ENCODE assay signal across 8 mouse cellular contexts in the genomic region with DNA sequence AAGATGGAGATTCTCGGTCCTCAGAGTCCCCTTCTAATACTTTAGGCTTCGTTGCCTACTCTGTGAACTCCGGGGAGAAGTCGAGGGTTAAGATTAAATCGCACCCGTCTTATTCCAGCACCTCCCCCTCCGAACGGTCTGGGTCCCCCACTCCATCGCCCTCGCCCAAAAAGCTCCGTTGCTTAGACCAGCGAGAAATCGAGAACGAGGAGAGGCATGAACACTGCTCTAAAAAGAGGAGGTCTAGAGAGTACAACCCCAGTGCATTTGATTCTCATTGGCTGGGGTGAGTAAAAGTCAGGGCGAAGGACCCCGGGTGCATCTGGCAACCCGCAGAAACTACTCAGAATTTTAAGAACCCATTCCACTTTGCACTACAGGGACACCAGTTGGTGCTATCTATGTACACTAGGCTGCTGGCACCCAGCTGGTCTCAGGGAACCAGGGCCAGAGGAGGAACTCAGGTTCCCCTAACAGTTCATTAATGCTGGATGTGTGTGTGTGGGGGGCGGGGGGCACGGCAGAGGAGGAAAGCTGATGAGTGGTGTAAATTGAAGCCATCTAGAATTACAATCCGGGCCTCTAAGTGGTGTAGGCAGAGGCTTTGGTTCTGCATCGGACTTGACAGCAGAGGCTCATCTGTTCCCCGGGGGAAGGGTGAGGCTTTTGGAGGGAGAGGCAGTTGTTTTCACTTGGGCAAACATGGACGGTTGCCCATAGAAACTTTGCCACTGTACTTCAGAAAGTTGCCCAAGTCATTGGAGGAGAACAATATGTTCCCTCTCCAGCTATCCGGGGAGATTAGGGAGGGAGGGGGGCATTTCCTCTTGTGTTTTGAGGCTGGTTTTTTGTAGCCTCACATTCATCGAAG. TPM values are rescaled to one million over a fixed set of nuclear protein-coding genes. Genes with fewer than 3 reads are reported as not detected.
DNase-seq lines count a peak whose midpoint lies in the region; ATAC-seq and TF ChIP-seq lines count a peak whose summit lies in the region.

No protein-coding gene starts in this region.

- H3K9me3 ChIP-seq in forebrain, embryonic 15.5 days, result no peaks in the 10 kb centered on the region
- no peaks in the 10 kb centered on the region for H3K9me3 ChIP-seq in hindbrain, embryonic 10.5 days
- no peaks in the 10 kb centered on the region for H3K9me3 ChIP-seq in midbrain, embryonic 16.5 days (replicated peaks; ENCODE audit: control insufficient read depth, low read length, poor library complexity, severe bottlenecking)

- under 1% methylated on average over 25 of the region's 25 CpGs for WGBS in forebrain, embryonic 15.5 days
- 3% methylated on average over 25 of the region's 25 CpGs for WGBS in hindbrain, embryonic 10.5 days
- 2% methylated on average over 25 of the region's 25 CpGs for WGBS in liver, adult 2 months
- 1% methylated on average over 25 of the region's 25 CpGs for WGBS in midbrain, embryonic 16.5 days

- H3K9ac ChIP-seq in forebrain, embryonic 15.5 days (replicated peaks), result peak overlapping the region; percentile 95
- H3K9ac ChIP-seq in liver, adult 2 months (ENCODE audit: low read depth, low read length), result peak overlapping the region; percentile 96
- peak overlapping the region; percentile 95 for H3K9ac ChIP-seq in midbrain, embryonic 16.5 days (ENCODE audit: low read depth, low read length)

- H3K79me2 ChIP-seq in liver, adult 2 months (ENCODE audit: control insufficient read depth, insufficient read depth, low read length), result peaks cover 16% of the 10 kb centered on the region; the same call in 1 of the 2 replicates

- H3K4me2 ChIP-seq in forebrain, embryonic 15.5 days (replicated peaks), result peak overlapping the region; percentile 59
- peak overlapping the region; percentile 91 for H3K4me2 ChIP-seq in midbrain, embryonic 16.5 days (ENCODE audit: low read length)

- TF ChIP-seq POLR2A in brain, embryonic 14.5 days (IDR thresholded peaks at IDR 0.05; ENCODE audit: borderline replicate concordance, extremely low read depth, insufficient read depth, insufficient read length, poor library complexity, severe bottlenecking), result no peak
- peak; percentile 35; the same call in 1 of the 2 replicates for TF ChIP-seq POLR2A in liver, adult 2 months (IDR thresholded peaks at IDR 0.05; ENCODE audit: extremely low read depth, insufficient read depth, low read length)

- ATAC-seq in forebrain, embryonic 15.5 days (replicated peaks), result no peak
- ATAC-seq in midbrain, embryonic 16.5 days, result no peak
- ATAC-seq in inflammation-experienced regulatory T-cells, adult 6 months, result no peak

- peak overlapping the region; percentile 75 for H3K4me3 ChIP-seq in layer of hippocampus, adult 2 months
- H3K4me3 ChIP-seq in forebrain, embryonic 15.5 days, result peak overlapping the region; percentile 96
- peak overlapping the region; percentile 92 for H3K4me3 ChIP-seq in hindbrain, embryonic 10.5 days
- H3K4me3 ChIP-seq in liver, adult 2 months (ENCODE audit: insufficient read depth, low read depth, low read length), result peak overlapping the region; percentile 88
- H3K4me3 ChIP-seq in midbrain, embryonic 16.5 days (ENCODE audit: low read depth, low read length), result peak overlapping the region; percentile 77

- H3K27me3 ChIP-seq in forebrain, embryonic 15.5 days, result no peaks in the 10 kb centered on the region
- peaks cover 16% of the 10 kb centered on the region for H3K27me3 ChIP-seq in hindbrain, embryonic 10.5 days (ENCODE audit: insufficient read depth, poor library complexity, severe bottlenecking)
- no peaks in the 10 kb centered on the region for H3K27me3 ChIP-seq in liver, adult 2 months (ENCODE audit: control insufficient read depth, insufficient read depth, low read length)
- no peaks in the 10 kb centered on the region for H3K27me3 ChIP-seq in midbrain, embryonic 16.5 days (ENCODE audit: control insufficient read depth, insufficient read depth, low read depth, low read length)

- peak overlapping the region; percentile 97 for H3K27ac ChIP-seq in layer of hippocampus, adult 2 months
- peak overlapping the region; percentile 99 for H3K27ac ChIP-seq in forebrain, embryonic 15.5 days (replicated peaks)
- H3K27ac ChIP-seq in hindbrain, embryonic 10.5 days, result peak overlapping the region; percentile 98
- H3K27ac ChIP-seq in liver, adult 2 months (replicated peaks; ENCODE audit: insufficient read depth, low read depth, low read length), result peak overlapping the region; percentile 91
- peak overlapping the region; percentile 99 for H3K27ac ChIP-seq in midbrain, embryonic 16.5 days (ENCODE audit: low read length)

- H3K4me1 ChIP-seq in forebrain, embryonic 15.5 days, result peaks cover 36% of the 10 kb centered on the region
- H3K4me1 ChIP-seq in hindbrain, embryonic 10.5 days (replicated peaks), result peaks cover 40% of the 10 kb centered on the region
- H3K4me1 ChIP-seq in liver, adult 2 months (ENCODE audit: control insufficient read depth, insufficient read depth, low read length), result peaks cover 11% of the 10 kb centered on the region; the same call in 1 of the 2 replicates
- H3K4me1 ChIP-seq in midbrain, embryonic 16.5 days (ENCODE audit: control insufficient read depth, insufficient read depth, low read length), result peaks cover 23% of the 10 kb centered on the region

- no peak for DNase-seq in layer of hippocampus, adult 2 months (ENCODE audit: low spot score in 2 of 2)
- no peak for DNase-seq in layer of hippocampus, adult 9-11 months
- DNase-seq in brain, embryonic 14.5 days (ENCODE audit: low read depth), result peak; percentile 72
- DNase-seq in hindbrain, embryonic 10.5 days (ENCODE audit: low spot score), result peak; percentile 55
- peak; percentile 77 for DNase-seq in liver, adult 2 months (ENCODE audit: extremely low read depth, low read depth, low spot score)

- H3K36me3 ChIP-seq in forebrain, embryonic 15.5 days, result peaks cover 30% of the 10 kb centered on the region
- H3K36me3 ChIP-seq in hindbrain, embryonic 10.5 days, result peaks cover 37% of the 10 kb centered on the region
- H3K36me3 ChIP-seq in liver, adult 2 months (ENCODE audit: control insufficient read depth, insufficient read depth, low read length), result peaks cover 32% of the 10 kb centered on the region
- H3K36me3 ChIP-seq in midbrain, embryonic 16.5 days (ENCODE audit: control insufficient read depth, insufficient read depth, low read length), result peaks cover 21% of the 10 kb centered on the region

- TF ChIP-seq CTCF in layer of hippocampus, adult 2 months (conservative IDR thresholded peaks at IDR 0.05), result no peak
- TF ChIP-seq CTCF in brain, embryonic 14.5 days (IDR thresholded peaks at IDR 0.05; ENCODE audit: borderline replicate concordance, extremely low read depth, insufficient read depth, insufficient read length), result no peak
- no peak for TF ChIP-seq CTCF in liver, adult 2 months (IDR thresholded peaks at IDR 0.05; ENCODE audit: low read depth, low read length)

RNA-seq across cellular contexts. Expression of gene Teddm2, which starts 1.1 kb away (rescaled TPM):
- total RNA-seq in layer of hippocampus, adult 2 months (2021), result 1 to 10 TPM; 2.2 to 2.4 TPM
- 0.90 and 1.2 TPM in 2 replicates for polyA plus RNA-seq in brain, embryonic 14.5 days (2012; rRNA removed)
- 2.2 and 2.5 TPM in 2 replicates for polyA plus RNA-seq in forebrain, embryonic 15.5 days (2015; fragmentation: Nextera tagmentation; extraction: Ambion mirVana)
- 0.46 and 0.56 TPM in 2 replicates for polyA plus RNA-seq in hindbrain, embryonic 10.5 days (2016; fragmentation: Nextera tagmentation; extraction: Ambion mirVana)
- 0.20 and 0.83 TPM in 2 replicates for total RNA-seq in liver, adult 2 months (2014; rRNA removed)
- 0.37 and 0.80 TPM in 2 replicates for polyA plus RNA-seq in liver, adult 2 months (2012; rRNA removed)
- 0.96 and 1.3 TPM in 2 replicates for polyA plus RNA-seq in midbrain, embryonic 16.5 days (2015; fragmentation: Nextera tagmentation; extraction: Ambion mirVana)
- under 1 TPM; 0.23 to 0.51 (median 0.29) TPM for polyA plus RNA-seq in inflammation-experienced regulatory T-cells, adult 6 months (2017; shearing (Covaris generic))

RNA-seq across cellular contexts. Expression of gene Glul, which starts 1.4 kb away (rescaled TPM):
- 1,000 to 10,000 TPM; 1,778 to 1,824 TPM for total RNA-seq in layer of hippocampus, adult 2 months (2021)
- 151 and 226 TPM in 2 replicates for polyA plus RNA-seq in brain, embryonic 14.5 days (2012; rRNA removed)
- polyA plus RNA-seq in forebrain, embryonic 15.5 days (2015; fragmentation: Nextera tagmentation; extraction: Ambion mirVana), result 121 and 133 TPM in 2 replicates
- polyA plus RNA-seq in hindbrain, embryonic 10.5 days (2016; fragmentation: Nextera tagmentation; extraction: Ambion mirVana), result 128 and 133 TPM in 2 replicates
- 370 and 719 TPM in 2 replicates for total RNA-seq in liver, adult 2 months (2014; rRNA removed)
- polyA plus RNA-seq in liver, adult 2 months (2012; rRNA removed), result 620 and 776 TPM in 2 replicates
- polyA plus RNA-seq in midbrain, embryonic 16.5 days (2015; fragmentation: Nextera tagmentation; extraction: Ambion mirVana), result 145 and 159 TPM in 2 replicates
- 10 to 100 TPM; 21.0 to 30.6 (median 29.8) TPM for polyA plus RNA-seq in inflammation-experienced regulatory T-cells, adult 6 months (2017; shearing (Covaris generic))

RNA-seq across cellular contexts. Expression of gene Teddm1a, which starts 9.6 kb away (rescaled TPM):
- total RNA-seq in layer of hippocampus, adult 2 months (2021), result not detected
- not detected in 2 replicates for polyA plus RNA-seq in brain, embryonic 14.5 days (2012; rRNA removed)
- polyA plus RNA-seq in forebrain, embryonic 15.5 days (2015; fragmentation: Nextera tagmentation; extraction: Ambion mirVana), result 0.15 TPM in 1 of 2 replicates, not detected in the other
- not detected in 2 replicates for polyA plus RNA-seq in hindbrain, embryonic 10.5 days (2016; fragmentation: Nextera tagmentation; extraction: Ambion mirVana)
- total RNA-seq in liver, adult 2 months (2014; rRNA removed), result not detected in 2 replicates
- not detected in 2 replicates for polyA plus RNA-seq in liver, adult 2 months (2012; rRNA removed)
- not detected in 2 replicates for polyA plus RNA-seq in midbrain, embryonic 16.5 days (2015; fragmentation: Nextera tagmentation; extraction: Ambion mirVana)
- polyA plus RNA-seq in inflammation-experienced regulatory T-cells, adult 6 months (2017; shearing (Covaris generic)), result under 1 TPM in 1 of 3 experiments, not detected in 2; 0.78 TPM

RNA-seq across cellular contexts. Expression of gene Teddm1b, which starts 26.9 kb away (rescaled TPM):
- not detected for total RNA-seq in layer of hippocampus, adult 2 months (2021)
- polyA plus RNA-seq in brain, embryonic 14.5 days (2012; rRNA removed), result not detected in 2 replicates
- polyA plus RNA-seq in forebrain, embryonic 15.5 days (2015; fragmentation: Nextera tagmentation; extraction: Ambion mirVana), result 1.7 and 2.3 TPM in 2 replicates
- polyA plus RNA-seq in hindbrain, embryonic 10.5 days (2016; fragmentation: Nextera tagmentation; extraction: Ambion mirVana), result 0.56 and 0.58 TPM in 2 replicates
- total RNA-seq in liver, adult 2 months (2014; rRNA removed), result 0.07 and 0.09 TPM in 2 replicates
- polyA plus RNA-seq in liver, adult 2 months (2012; rRNA removed), result 0.10 TPM in 2 replicates
- polyA plus RNA-seq in midbrain, embryonic 16.5 days (2015; fragmentation: Nextera tagmentation; extraction: Ambion mirVana), result 0.28 and 0.35 TPM in 2 replicates
- polyA plus RNA-seq in inflammation-experienced regulatory T-cells, adult 6 months (2017; shearing (Covaris generic)), result under 1 TPM in 1 of 3 experiments, not detected in 2; 0.46 TPM

RNA-seq across cellular contexts. Expression of gene Rgsl1, which starts 57.2 kb away (rescaled TPM):
- 1 to 10 TPM; 1.4 TPM for total RNA-seq in layer of hippocampus, adult 2 months (2021)
- 0.24 and 0.44 TPM in 2 replicates for polyA plus RNA-seq in brain, embryonic 14.5 days (2012; rRNA removed)
- 0.18 and 0.36 TPM in 2 replicates for polyA plus RNA-seq in forebrain, embryonic 15.5 days (2015; fragmentation: Nextera tagmentation; extraction: Ambion mirVana)
- 0.10 TPM in 1 of 2 replicates, not detected in the other for polyA plus RNA-seq in hindbrain, embryonic 10.5 days (2016; fragmentation: Nextera tagmentation; extraction: Ambion mirVana)
- 0.09 TPM in 1 of 2 replicates, not detected in the other for total RNA-seq in liver, adult 2 months (2014; rRNA removed)
- polyA plus RNA-seq in liver, adult 2 months (2012; rRNA removed), result not detected in 2 replicates
- polyA plus RNA-seq in midbrain, embryonic 16.5 days (2015; fragmentation: Nextera tagmentation; extraction: Ambion mirVana), result 0.10 and 0.19 TPM in 2 replicates
- polyA plus RNA-seq in inflammation-experienced regulatory T-cells, adult 6 months (2017; shearing (Covaris generic)), result under 1 TPM in 2 of 3 experiments, not detected in 1; 0.17 to 0.26 TPM

Comparison
In these comparisons a context has a peak if more than half of its experiments do, and no peak if none do; other contexts are left out.
1. DNase-seq: peak in brain, embryonic 14.5 days (single experiment), hindbrain, embryonic 10.5 days (single experiment) and liver, adult 2 months (single experiment); none in layer of hippocampus, adult 2 months (0 of 2) and layer of hippocampus, adult 9-11 months (single experiment).
2. Peak in every context shown above with its lines, with median percentiles within 50 percentile points of each other: H3K27ac ChIP-seq, H3K4me3 ChIP-seq and H3K9ac ChIP-seq.